Mouse (Mus musculus) WW6 (cell line): ENCODE measurements around the gene Gnaz.

Source experiments
- DNase-seq: peaks from one replicate; pipeline ENCODE4 v3.0.0-alpha.2; 2013; ENCODE audit warnings: low read depth, low spot score

The Gnaz gene

DNA sequence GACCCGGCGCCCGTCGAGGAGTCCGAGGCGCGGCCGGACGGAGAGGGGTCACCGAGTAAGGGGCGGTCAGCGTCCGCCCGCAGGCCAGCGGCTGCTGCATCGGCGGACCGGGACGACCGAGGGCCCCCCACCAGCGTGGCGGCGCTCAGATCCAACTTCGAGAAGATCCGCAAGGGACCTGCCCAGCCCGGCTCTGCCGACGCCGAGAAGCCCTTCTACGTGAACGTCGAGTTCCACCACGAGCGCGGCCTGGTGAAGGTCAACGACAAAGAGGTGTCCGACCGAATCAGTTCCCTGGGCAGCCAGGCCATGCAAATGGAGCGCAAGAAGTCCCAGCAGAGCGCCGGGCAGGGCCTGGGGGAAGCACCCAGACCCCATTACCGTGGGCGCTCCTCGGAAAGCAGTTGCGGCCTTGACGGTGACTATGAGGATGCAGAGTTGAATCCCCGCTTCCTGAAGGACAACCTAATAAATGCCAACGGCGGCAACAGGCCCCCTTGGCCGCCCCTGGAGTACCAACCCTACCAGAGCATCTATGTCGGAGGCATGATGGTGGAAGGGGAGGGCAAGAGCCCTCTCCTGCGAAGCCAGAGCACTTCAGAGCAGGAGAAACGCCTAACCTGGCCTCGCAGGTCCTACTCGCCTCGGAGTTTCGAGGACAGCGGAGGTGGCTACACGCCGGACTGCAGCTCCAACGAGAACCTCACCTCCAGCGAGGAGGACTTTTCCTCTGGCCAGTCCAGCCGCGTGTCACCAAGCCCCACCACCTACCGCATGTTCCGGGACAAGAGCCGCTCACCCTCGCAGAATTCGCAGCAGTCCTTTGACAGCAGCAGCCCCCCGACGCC lies 94.6 kb downstream of the Gnaz start:
- no peak for DNase-seq

DNA sequence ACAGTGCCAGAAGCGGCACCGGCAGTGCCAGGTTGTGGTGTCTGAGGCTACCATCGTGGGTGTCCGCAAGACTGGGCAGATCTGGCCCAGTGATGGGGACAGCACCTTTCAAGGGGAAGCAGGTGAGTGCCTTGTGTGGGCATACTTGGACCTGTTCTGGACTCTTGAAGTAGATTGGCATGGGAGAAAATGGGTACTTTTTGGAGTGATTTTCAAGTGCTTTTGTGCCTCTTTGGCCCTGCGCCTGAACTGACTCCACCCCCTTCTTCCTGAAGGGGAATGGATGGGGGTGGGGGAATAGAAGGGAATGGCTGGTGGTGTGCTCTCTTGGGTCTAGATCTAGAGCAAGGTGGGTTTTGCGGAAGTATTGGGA lies 95.2 kb downstream of the Gnaz start:
- no peak for DNase-seq

DNA sequence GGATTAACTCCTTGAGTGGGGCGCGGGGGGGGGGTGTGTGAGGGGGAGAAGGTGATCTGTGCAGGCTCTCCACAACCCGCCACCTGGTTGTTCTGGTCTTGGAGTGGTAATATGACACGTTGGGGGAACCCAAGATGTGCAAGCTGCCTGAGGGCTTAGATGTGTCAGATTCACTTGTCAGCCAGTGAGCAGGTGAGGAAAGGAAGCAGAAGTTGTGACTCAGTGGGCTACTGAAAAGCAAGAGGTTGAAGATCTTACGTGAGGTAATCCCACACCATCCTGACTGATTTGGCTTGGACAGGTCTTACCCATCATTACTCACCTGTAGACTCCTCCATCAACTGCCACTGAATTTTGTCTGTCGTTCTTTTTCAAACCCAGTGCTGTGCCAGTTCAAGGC lies 95.6 kb downstream of the Gnaz start:
- DNase-seq: no peak

DNA sequence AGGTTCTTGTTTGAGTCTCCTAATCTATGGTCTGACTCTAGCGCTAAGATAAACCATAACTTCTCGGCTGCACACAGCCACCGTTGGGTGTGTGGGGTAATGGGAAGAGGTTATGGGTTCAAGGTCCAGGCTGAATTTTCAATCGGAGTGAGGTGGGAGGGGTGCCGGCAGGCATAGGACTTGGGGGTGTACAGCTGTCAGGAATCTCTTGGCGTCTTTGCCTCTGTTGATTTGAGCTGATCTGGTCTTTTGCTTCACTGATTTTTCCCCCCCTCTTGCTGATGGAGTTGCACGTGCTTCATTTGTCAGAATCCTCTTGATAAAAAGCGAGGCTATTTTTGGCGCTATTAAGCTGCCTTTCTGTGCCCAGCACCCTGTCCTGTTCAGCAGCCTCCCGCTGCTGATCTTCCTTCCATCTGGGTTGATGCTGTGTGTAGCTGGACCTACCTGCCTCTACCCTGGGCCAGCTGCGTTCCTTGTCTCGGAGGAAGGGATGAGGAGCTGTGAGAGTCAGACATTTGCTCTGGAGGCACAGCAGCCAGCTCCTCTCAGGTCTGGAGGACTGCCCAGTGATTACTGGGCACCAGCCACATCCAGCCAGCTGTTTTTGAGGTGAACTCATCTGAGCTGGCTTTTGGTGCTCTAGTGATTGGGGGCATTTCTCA lies 96.5 kb downstream of the Gnaz start:
- no peak for DNase-seq

DNA sequence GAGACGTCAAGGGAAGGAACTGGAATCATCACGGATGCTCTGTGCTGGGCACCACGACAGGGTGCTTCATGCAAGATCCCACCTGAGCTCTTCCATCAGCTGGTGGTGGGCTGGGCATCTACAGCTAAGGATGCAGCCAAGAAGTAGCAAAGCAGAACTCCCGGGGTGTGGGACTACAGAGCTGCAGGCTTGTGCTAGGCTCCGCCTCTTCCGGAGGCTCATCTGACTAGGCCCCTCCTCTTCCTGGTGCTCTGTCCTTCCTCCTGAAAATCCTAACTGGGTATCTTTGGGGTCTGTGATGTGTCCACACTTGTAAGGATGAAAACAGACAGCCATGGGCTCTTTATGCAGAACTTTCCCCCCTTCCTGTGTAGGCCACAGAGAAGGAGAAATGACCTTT lies 98.7 kb downstream of the Gnaz start:
- no peak for DNase-seq
